19 mouse cellular contexts compared by ENCODE assay signal in genomic region chr11:68979320-68979733, GRCm38 (mm10). TPM values are rescaled to one million over a fixed set of nuclear protein-coding genes. Genes with fewer than 3 reads are reported as not detected.
A peak's percentile ranks its signal among the peaks of the same experiment; 100 is the strongest.
DNase-seq lines count a peak whose midpoint lies in the region; ATAC-seq and TF ChIP-seq lines count a peak whose summit lies in the region.
"Had no signal": no experiment of that assay in that cellular context is flagged by ENCODE, and none has a peak within 500 bp of the region (broad histone marks: within the 10 kb centered on the region; RNA-seq: fewer than 3 reads in every experiment).

No protein-coding gene starts in this region.

- no peak for TF ChIP-seq CTCF in intestine, postnatal 0 days (IDR thresholded peaks at IDR 0.05; ENCODE audit: low read depth)

- WGBS in liver, embryonic 13.5 days (ENCODE audit: insufficient replicate concordance) = 36% methylated on average over 5 of the region's 5 CpGs
- WGBS in liver, embryonic 11.5 days = 52% methylated on average over 5 of the region's 5 CpGs
- 34% methylated on average over 5 of the region's 5 CpGs for WGBS in intestine, postnatal 0 days
- 34% methylated on average over 5 of the region's 5 CpGs for WGBS in stomach, embryonic 16.5 days

- no peak overlapping the region for H3K4me2 ChIP-seq in liver, embryonic 13.5 days
- H3K4me2 ChIP-seq in liver, embryonic 11.5 days = no peak overlapping the region
- no peak overlapping the region for H3K4me2 ChIP-seq in intestine, postnatal 0 days (replicated peaks; ENCODE audit: low read depth)
- H3K4me2 ChIP-seq in stomach, embryonic 16.5 days (ENCODE audit: low read depth, low read length) = no peak overlapping the region
- H3K4me2 ChIP-seq: forebrain, embryonic 13.5 days; hindbrain, embryonic 13.5 days; liver, embryonic 15.5 days; midbrain, embryonic 12.5 days had no signal

- no peak for DNase-seq in liver, embryonic 13.5 days
- DNase-seq in liver, embryonic 11.5 days (ENCODE audit: low spot score) = no peak
- peak; percentile 75 for DNase-seq in MEL-GATA-1-ER (ENCODE audit: extremely low read depth, low read depth)
- DNase-seq in cerebellum, adult 11-12 months = no peak
- no peak for DNase-seq in urinary bladder, postnatal 36 days (ENCODE audit: low spot score in 2 of 2)
- DNase-seq: cerebellum, postnatal 14 days; heart, adult 11 months; left cerebral cortex, postnatal 4 days; retina, postnatal 1 day; thymus, postnatal 4 days had no signal

- H3K27me3 ChIP-seq in liver, embryonic 13.5 days = no peaks in the 10 kb centered on the region
- no peaks in the 10 kb centered on the region for H3K27me3 ChIP-seq in liver, embryonic 11.5 days (replicated peaks; ENCODE audit: control insufficient read depth, insufficient read depth, low read length)
- no peaks in the 10 kb centered on the region for H3K27me3 ChIP-seq in intestine, postnatal 0 days (replicated peaks; ENCODE audit: control insufficient read depth, insufficient read depth, low read length)
- H3K27me3 ChIP-seq in stomach, embryonic 16.5 days (ENCODE audit: control insufficient read depth, insufficient read depth, low read length) = no peaks in the 10 kb centered on the region
- H3K27me3 ChIP-seq: forebrain, embryonic 13.5 days; liver, embryonic 15.5 days had no signal

- peaks cover 12% of the 10 kb centered on the region for H3K4me1 ChIP-seq in liver, embryonic 13.5 days (replicated peaks)
- peaks cover 4% of the 10 kb centered on the region; the same call in 1 of the 2 replicates for H3K4me1 ChIP-seq in liver, embryonic 11.5 days (replicated peaks; ENCODE audit: control insufficient read depth, insufficient read depth, low read length)
- H3K4me1 ChIP-seq in intestine, postnatal 0 days (replicated peaks; ENCODE audit: control insufficient read depth, insufficient read depth, low read length) = 0 out of 2 replicates have a peak, but pooled peaks cover 1% of the 10 kb centered on the region
- H3K4me1 ChIP-seq in stomach, embryonic 16.5 days (ENCODE audit: control insufficient read depth, insufficient read depth, low read length) = peaks cover 7% of the 10 kb centered on the region
- H3K4me1 ChIP-seq: forebrain, embryonic 13.5 days; hindbrain, embryonic 13.5 days; midbrain, embryonic 12.5 days had no signal

- no peak overlapping the region for H3K4me3 ChIP-seq in liver, embryonic 13.5 days (replicated peaks)
- no peak overlapping the region for H3K4me3 ChIP-seq in liver, embryonic 11.5 days (ENCODE audit: low read depth, low read length)
- H3K4me3 ChIP-seq in intestine, postnatal 0 days (ENCODE audit: low read depth, low read length) = no peak overlapping the region
- no peak overlapping the region for H3K4me3 ChIP-seq in stomach, embryonic 16.5 days (replicated peaks; ENCODE audit: low read length)
- H3K4me3 ChIP-seq: embryonic facial prominence, embryonic 10.5 days; forebrain, embryonic 13.5 days; hindbrain, embryonic 13.5 days; liver, embryonic 15.5 days; midbrain, embryonic 12.5 days; myocyte had no signal

- H3K9me3 ChIP-seq in liver, embryonic 13.5 days (replicated peaks) = no peaks in the 10 kb centered on the region
- H3K9me3 ChIP-seq in liver, embryonic 11.5 days (ENCODE audit: control insufficient read depth, low read length) = no peaks in the 10 kb centered on the region
- no peaks in the 10 kb centered on the region for H3K9me3 ChIP-seq in intestine, postnatal 0 days (ENCODE audit: control insufficient read depth)
- no peaks in the 10 kb centered on the region for H3K9me3 ChIP-seq in stomach, embryonic 16.5 days (replicated peaks; ENCODE audit: control insufficient read depth, low read length)
- H3K9me3 ChIP-seq: embryonic facial prominence, embryonic 10.5 days; forebrain, embryonic 13.5 days; hindbrain, embryonic 13.5 days; liver, embryonic 15.5 days; midbrain, embryonic 12.5 days had no signal

- no peak overlapping the region for H3K27ac ChIP-seq in liver, embryonic 13.5 days
- no peak overlapping the region for H3K27ac ChIP-seq in liver, embryonic 11.5 days (ENCODE audit: low read depth, low read length)
- no peak overlapping the region for H3K27ac ChIP-seq in intestine, postnatal 0 days (ENCODE audit: low read depth, low read length)
- peak overlapping the region; percentile 79 for H3K27ac ChIP-seq in stomach, embryonic 16.5 days (ENCODE audit: low read length)
- H3K27ac ChIP-seq: embryonic facial prominence, embryonic 10.5 days; forebrain, embryonic 13.5 days; hindbrain, embryonic 13.5 days; kidney, postnatal 0 days; liver, embryonic 15.5 days; midbrain, embryonic 12.5 days had no signal

- H3K9ac ChIP-seq in liver, embryonic 13.5 days = no peak overlapping the region
- H3K9ac ChIP-seq in liver, embryonic 11.5 days (ENCODE audit: low read depth, low read length) = no peak overlapping the region
- H3K9ac ChIP-seq in intestine, postnatal 0 days (ENCODE audit: low read depth, low read length) = no peak overlapping the region
- H3K9ac ChIP-seq in stomach, embryonic 16.5 days (ENCODE audit: low read length) = no peak overlapping the region
- H3K9ac ChIP-seq: forebrain, embryonic 13.5 days; hindbrain, embryonic 13.5 days; liver, embryonic 15.5 days; midbrain, embryonic 12.5 days had no signal

- ATAC-seq in liver, embryonic 13.5 days (ENCODE audit: low read depth) = peak; percentile 45; the same call in 1 of the 2 replicates
- no peak for ATAC-seq in liver, embryonic 11.5 days (replicated peaks; ENCODE audit: low FRiP score)
- ATAC-seq in intestine, postnatal 0 days = peak; percentile 34; the same call in 1 of the 2 replicates
- ATAC-seq in stomach, embryonic 16.5 days (ENCODE audit: insufficient read depth, low FRiP score) = peak; percentile 85
- ATAC-seq: forebrain, embryonic 13.5 days had no signal

- no peaks in the 10 kb centered on the region for H3K36me3 ChIP-seq in liver, embryonic 13.5 days
- H3K36me3 ChIP-seq in liver, embryonic 11.5 days (ENCODE audit: control insufficient read depth, insufficient read depth, low read length) = no peaks in the 10 kb centered on the region
- no peaks in the 10 kb centered on the region for H3K36me3 ChIP-seq in intestine, postnatal 0 days (ENCODE audit: control insufficient read depth, insufficient read depth)
- no peaks in the 10 kb centered on the region for H3K36me3 ChIP-seq in stomach, embryonic 16.5 days (ENCODE audit: control insufficient read depth, insufficient read depth, low read length)
- H3K36me3 ChIP-seq: embryonic facial prominence, embryonic 10.5 days; hindbrain, embryonic 13.5 days; liver, embryonic 15.5 days; midbrain, embryonic 12.5 days had no signal

RNA-seq across cellular contexts. Expression of gene Rangrf, which starts 4.3 kb away (rescaled TPM):
- polyA plus RNA-seq in liver, embryonic 13.5 days (2015; fragmentation: Nextera tagmentation; extraction: Ambion mirVana) = 52.4 and 53.5 TPM in 2 replicates
- 94.4 and 97.5 TPM in 2 replicates for polyA plus RNA-seq in liver, embryonic 11.5 days (2014; fragmentation: Nextera tagmentation; extraction: Ambion mirVana)
- 13.6 and 16.5 TPM in 2 replicates for polyA plus RNA-seq in intestine, postnatal 0 days (2015; fragmentation: Nextera tagmentation; extraction: Ambion mirVana)
- 46.7 and 57.6 TPM in 2 replicates for polyA plus RNA-seq in stomach, embryonic 16.5 days (2015; fragmentation: Nextera tagmentation; extraction: Ambion mirVana)

RNA-seq across cellular contexts. Expression of gene Slc25a35, which starts 11.4 kb away (rescaled TPM):
- polyA plus RNA-seq in liver, embryonic 13.5 days (2015; fragmentation: Nextera tagmentation; extraction: Ambion mirVana) = 0.47 and 0.57 TPM in 2 replicates
- 1.4 and 1.7 TPM in 2 replicates for polyA plus RNA-seq in liver, embryonic 11.5 days (2014; fragmentation: Nextera tagmentation; extraction: Ambion mirVana)
- 1.9 and 2.3 TPM in 2 replicates for polyA plus RNA-seq in intestine, postnatal 0 days (2015; fragmentation: Nextera tagmentation; extraction: Ambion mirVana)
- polyA plus RNA-seq in stomach, embryonic 16.5 days (2015; fragmentation: Nextera tagmentation; extraction: Ambion mirVana) = 5.2 and 6.3 TPM in 2 replicates

RNA-seq across cellular contexts. Expression of gene Arhgef15, which starts 22.0 kb away (rescaled TPM):
- polyA plus RNA-seq in liver, embryonic 13.5 days (2015; fragmentation: Nextera tagmentation; extraction: Ambion mirVana) = 1.4 and 1.5 TPM in 2 replicates
- 5.8 and 6.8 TPM in 2 replicates for polyA plus RNA-seq in liver, embryonic 11.5 days (2014; fragmentation: Nextera tagmentation; extraction: Ambion mirVana)
- 2.6 and 3.4 TPM in 2 replicates for polyA plus RNA-seq in intestine, postnatal 0 days (2015; fragmentation: Nextera tagmentation; extraction: Ambion mirVana)
- 9.6 and 10.3 TPM in 2 replicates for polyA plus RNA-seq in stomach, embryonic 16.5 days (2015; fragmentation: Nextera tagmentation; extraction: Ambion mirVana)

RNA-seq across cellular contexts. Expression of gene Pfas, which starts 28.9 kb away (rescaled TPM):
- 32.4 and 33.2 TPM in 2 replicates for polyA plus RNA-seq in liver, embryonic 13.5 days (2015; fragmentation: Nextera tagmentation; extraction: Ambion mirVana)
- 60.2 and 64.9 TPM in 2 replicates for polyA plus RNA-seq in liver, embryonic 11.5 days (2014; fragmentation: Nextera tagmentation; extraction: Ambion mirVana)
- 6.4 and 7.2 TPM in 2 replicates for polyA plus RNA-seq in intestine, postnatal 0 days (2015; fragmentation: Nextera tagmentation; extraction: Ambion mirVana)
- polyA plus RNA-seq in stomach, embryonic 16.5 days (2015; fragmentation: Nextera tagmentation; extraction: Ambion mirVana) = 24.1 and 25.2 TPM in 2 replicates

RNA-seq across cellular contexts. Expression of gene Ctc1, which starts 36.4 kb away (rescaled TPM):
- polyA plus RNA-seq in liver, embryonic 13.5 days (2015; fragmentation: Nextera tagmentation; extraction: Ambion mirVana) = 16.9 and 20.3 TPM in 2 replicates
- 57.5 and 60.5 TPM in 2 replicates for polyA plus RNA-seq in liver, embryonic 11.5 days (2014; fragmentation: Nextera tagmentation; extraction: Ambion mirVana)
- 9.4 and 10.7 TPM in 2 replicates for polyA plus RNA-seq in intestine, postnatal 0 days (2015; fragmentation: Nextera tagmentation; extraction: Ambion mirVana)
- 34.5 and 43.9 TPM in 2 replicates for polyA plus RNA-seq in stomach, embryonic 16.5 days (2015; fragmentation: Nextera tagmentation; extraction: Ambion mirVana)
